Mouse (Mus musculus): Measurements from ENCODE around the gene Zbtb33. TPM values are rescaled to one million over a fixed set of nuclear protein-coding genes. Genes with fewer than 3 reads are reported as not detected.

Zbtb33 gene
- 1 to 10 TPM; 8.2 to 9.8 TPM for total RNA-seq (2021)
- long read RNA-seq, experiment 1, full-length matches to known transcripts = 2 of 2 reads
- long read RNA-seq, experiment 1, partial matches to known transcripts = 0 of 2 reads
- long read RNA-seq, experiment 1, other reads (novel, unspliced or antisense) = 0 of 2 reads
- long read RNA-seq, experiment 2 = 0 reads

DNA sequence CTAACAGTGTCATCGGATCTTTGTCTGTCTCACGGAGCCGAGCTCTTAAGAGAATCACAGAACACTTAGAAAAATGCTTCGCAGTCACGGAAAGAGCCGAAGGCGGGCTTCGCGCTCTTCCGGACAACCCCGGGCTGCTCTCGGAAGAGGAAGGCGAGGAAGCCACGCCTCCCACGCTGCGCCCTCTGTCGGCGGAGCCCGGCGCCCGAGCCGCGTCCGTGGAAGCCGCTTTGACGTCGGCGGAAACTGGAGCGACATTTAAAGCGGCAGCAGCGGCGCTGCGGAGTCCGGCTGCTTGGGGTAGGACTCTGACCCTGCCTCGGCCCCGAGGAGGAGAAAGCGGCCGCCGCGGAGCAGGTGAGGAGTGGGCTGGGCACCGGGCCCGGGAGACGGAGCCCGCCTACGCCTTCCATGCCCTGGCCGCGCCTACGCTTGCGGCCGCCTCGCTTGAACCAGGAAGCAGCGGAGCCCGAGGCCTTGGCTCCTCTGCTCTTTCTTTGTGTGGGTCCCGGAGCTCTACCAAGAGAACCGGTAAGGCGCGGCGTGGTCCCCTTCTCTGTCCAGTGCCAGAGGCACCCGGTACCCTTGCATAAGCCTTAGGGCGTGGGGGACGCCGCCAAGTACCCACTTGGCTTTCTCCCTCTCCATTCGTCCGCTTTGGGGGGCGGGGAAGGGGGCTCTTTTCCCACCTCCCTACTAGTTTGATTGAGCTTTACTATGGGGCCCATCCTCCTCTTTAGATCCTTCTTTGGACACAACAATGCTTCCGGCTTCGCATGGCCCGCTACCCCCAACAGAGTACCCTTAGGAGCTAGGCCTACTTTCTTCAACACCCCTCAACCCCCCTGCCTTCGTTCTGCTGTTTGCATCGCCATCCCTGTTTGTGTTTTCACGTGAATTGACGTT lies at the start of gene Zbtb33:
Gene Zbtb33 (plus strand): TSS at position 242 of the 906 bp plus-strand sequence.
- peak; percentile 88 for DNase-seq

- no peak for DNase-seq
Observed at GRCm38 (mm10) chrX:38159097-38159496, 30.5 kb upstream of the Zbtb33 start.

DNA sequence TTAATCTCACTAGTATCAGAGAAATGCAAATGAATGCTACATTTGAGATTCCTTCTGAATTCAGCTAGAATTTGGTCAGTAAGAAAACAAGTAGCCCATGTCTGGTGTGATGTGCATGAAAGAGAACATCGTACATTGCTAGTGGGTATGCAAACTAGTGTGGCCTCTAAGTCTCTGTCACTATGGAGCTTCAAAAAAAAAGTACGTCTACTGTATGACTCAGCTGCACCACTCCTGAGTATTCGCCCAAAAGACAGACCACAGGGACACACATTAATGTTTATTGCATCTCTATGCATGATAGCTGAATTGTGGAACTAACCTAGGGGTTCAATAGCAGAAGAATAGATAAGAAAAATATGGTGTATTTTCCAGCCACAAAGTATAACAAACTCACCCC lies 24.3 kb upstream of the Zbtb33 start:
- DNase-seq = no peak

DNA sequence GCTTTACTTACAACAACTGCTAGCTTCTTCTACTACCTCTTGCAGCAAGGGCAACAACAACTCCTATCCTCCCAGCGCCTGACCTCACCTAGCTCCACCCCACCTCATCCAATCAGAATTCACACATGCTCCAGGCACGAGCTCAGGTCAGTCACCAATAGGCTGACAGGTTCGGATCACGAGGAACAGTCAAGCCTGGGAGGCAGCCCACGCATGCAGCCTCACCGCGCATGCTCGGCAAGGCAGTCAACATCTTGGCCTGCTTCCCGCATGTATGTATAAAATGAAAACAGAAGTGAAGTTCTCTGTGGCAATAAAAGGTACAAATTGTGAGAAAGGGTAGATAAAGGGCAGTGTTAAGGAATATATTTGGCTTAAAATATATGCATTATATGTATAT lies 23.5 kb upstream of the Zbtb33 start:
- no peak for DNase-seq

- DNase-seq = no peak
Observed at GRCm38 (mm10) chrX:38166592-38166991, 23.0 kb upstream of the Zbtb33 start.

GRCm38 (mm10) chrX:38179891-38180310 lies 9.7 kb upstream of the Zbtb33 start:
- DNase-seq = peak; percentile 11

GRCm38 (mm10) chrX:38180656-38181607 lies 8.7 kb upstream of the Zbtb33 start:
- DNase-seq = peak; percentile 7

- peak; percentile 63 for DNase-seq
Observed at GRCm38 (mm10) chrX:38181608-38182258, 7.9 kb upstream of the Zbtb33 start.

DNA sequence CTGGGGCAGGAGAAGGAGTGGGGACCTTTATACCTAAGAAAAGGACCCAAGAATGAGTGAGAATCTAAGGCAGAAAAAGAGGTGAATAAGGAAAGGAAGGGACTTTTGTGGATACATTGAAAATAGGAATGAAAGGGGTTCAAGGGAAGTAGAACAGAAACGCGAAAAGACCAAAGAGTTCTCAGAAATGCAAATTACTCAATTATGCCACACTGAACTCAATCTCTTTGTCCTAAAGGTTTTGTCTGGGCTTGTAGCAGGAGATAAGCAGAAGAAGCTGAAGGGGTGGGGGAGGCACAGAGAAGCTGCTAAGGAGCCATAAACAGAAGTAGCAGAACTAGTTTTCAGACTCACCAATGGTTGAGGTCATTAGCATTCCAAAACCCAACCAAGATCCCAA lies 4.1 kb upstream of the Zbtb33 start:
- no peak for DNase-seq

GRCm38 (mm10) chrX:38190458-38190764 lies 818 bp downstream of the Zbtb33 start:
- no peak for DNase-seq

- DNase-seq = no peak
Observed at GRCm38 (mm10) chrX:38201816-38202215, 12.2 kb downstream of the Zbtb33 start.

DNA sequence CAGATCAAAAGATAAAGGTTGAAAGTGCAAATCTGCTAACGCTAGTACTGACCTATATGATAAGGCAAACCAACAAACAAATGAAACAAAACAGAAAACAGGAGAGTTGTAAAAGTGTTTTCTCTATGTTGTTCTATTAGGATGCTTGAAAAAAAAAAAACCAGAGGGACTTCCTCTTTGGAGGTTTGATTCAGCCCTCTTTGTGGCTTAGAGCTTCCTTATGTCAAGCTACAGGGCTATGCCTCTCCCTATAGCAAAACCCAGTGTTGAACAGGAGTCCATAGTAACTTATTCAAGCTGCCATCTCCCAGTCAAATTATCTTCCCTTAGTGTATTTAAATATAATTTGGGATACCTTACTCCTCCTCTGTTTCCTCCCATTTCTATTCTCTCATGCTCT lies 17.8 kb downstream of the Zbtb33 start:
- no peak for DNase-seq

DNA sequence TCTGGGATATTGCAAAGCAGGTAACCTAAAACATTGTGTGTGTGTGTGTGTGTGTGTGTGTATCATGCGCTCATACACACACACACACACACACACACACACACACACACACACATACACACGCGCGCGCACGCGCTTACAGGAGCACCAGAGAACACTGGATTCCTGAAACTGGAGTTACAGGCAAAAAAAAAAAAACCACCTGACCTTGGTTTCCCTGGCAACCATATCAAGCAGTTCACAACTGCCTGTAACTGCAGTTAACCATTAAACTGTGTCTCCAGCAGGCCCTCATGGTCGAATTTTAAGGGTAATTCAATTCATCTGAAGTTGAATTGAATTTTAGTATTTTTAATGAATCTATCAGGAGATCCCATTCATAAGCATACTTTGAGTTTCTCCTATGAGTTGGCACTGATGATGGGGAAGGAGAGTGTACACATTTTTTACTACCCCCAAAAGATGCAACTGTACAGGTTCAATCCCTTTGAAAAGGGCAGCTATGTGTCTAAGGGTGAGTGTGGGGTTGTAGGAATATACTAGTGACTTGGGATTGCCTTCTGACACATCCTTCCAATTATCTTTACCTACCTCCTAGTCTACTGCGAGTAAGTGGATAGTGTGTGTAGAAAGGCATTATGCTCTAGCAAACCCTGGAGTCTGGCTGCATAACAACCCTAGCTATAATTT lies 27.5 kb downstream of the Zbtb33 start:
- DNase-seq = no peak

GRCm38 (mm10) chrX:38217676-38217991 lies 28.0 kb downstream of the Zbtb33 start:
- DNase-seq = no peak

GRCm38 (mm10) chrX:38222757-38223156 lies 33.2 kb downstream of the Zbtb33 start:
- DNase-seq = no peak

- DNase-seq = no peak
Observed at GRCm38 (mm10) chrX:38229888-38230287, 40.3 kb downstream of the Zbtb33 start.

DNA sequence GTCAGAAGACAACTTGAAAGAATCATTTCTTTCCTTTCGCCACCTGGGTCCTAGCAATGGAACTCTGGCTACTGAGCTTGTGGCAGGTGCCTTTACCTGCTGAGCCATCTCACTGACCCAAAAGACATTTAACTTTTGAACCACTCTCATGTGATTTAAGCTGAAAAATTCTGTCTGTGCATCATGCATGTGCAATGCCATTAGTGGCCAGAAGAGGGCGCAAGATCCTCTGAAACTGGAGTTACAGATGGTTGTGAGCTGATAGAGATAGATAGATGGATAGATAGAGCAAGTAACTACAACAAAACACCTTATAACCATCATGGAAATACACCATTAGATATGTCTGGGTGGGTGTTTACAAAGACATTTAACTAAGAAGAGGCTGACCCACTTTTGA lies 48.1 kb downstream of the Zbtb33 start:
- peak; percentile 56 for DNase-seq

All from gastrocnemius, postnatal 10 days (tissue).